Mouse (Mus musculus) stomach, embryonic 16.5 days (tissue): Measurements from ENCODE around the gene Aunip. TPM values are rescaled to one million over a fixed set of nuclear protein-coding genes. Genes with fewer than 3 reads are reported as not detected.

ENCODE experiments used
- ATAC-seq: fragments of 200-750 bp; cut with Nextera tagmentation; 2 replicates; pipeline ENCODE4 v1.8.0; 2017; ENCODE audit warnings: moderate number of reproducible peaks, moderate TSS enrichment; ENCODE audit not compliant: insufficient read depth, low FRiP score
- H3K27ac ChIP-seq: fragments of 300-500 bp; sonication (generic); 2 replicates; pipeline ENCODE4 v1.5.1; 2014; ENCODE audit warnings: low read length
- H3K27me3 ChIP-seq: fragments of 300-500 bp; sonication (generic); 2 replicates; pipeline ENCODE4 v1.6.1; 2014; ENCODE audit warnings: low read length, control low read depth, mixed read lengths; ENCODE audit not compliant: control insufficient read depth, insufficient read depth
- H3K36me3 ChIP-seq: fragments of 300-500 bp; sonication (generic); 2 replicates; pipeline ENCODE4 v1.6.1; 2014; ENCODE audit warnings: low read length; ENCODE audit not compliant: control insufficient read depth, insufficient read depth
- H3K4me1 ChIP-seq: fragments of 300-500 bp; sonication (generic); 2 replicates; pipeline ENCODE4 v1.6.1; 2014; ENCODE audit warnings: low read length, control low read depth, mixed read lengths; ENCODE audit not compliant: control insufficient read depth, insufficient read depth
- H3K4me2 ChIP-seq: fragments of 300-500 bp; sonication (generic); 2 replicates; pipeline ENCODE4 v1.6.1; 2014; ENCODE audit warnings: low read depth, low read length, mixed read lengths
- H3K4me3 ChIP-seq: fragments of 300-500 bp; sonication (generic); replicated peaks from 2 replicates; pipeline ENCODE4 v1.5.1; 2014; ENCODE audit warnings: mild to moderate bottlenecking, low read length
- H3K9ac ChIP-seq: fragments of 300-500 bp; sonication (generic); 2 replicates; pipeline ENCODE4 v1.6.1; 2014; ENCODE audit warnings: low read length
- H3K9me3 ChIP-seq: fragments of 300-500 bp; sonication (generic); replicated peaks from 2 replicates; pipeline ENCODE4 v1.6.1; 2016; ENCODE audit warnings: low read length, control low read depth; ENCODE audit not compliant: control insufficient read depth
- WGBS: fragments of 180-500 bp; shearing (Covaris S2); extraction: QIAGEN DNeasy Blood & Tissue Kit; methylation state at CpG from one replicate; pipeline ENCODE4 v1.1.7; 2014; 5-methylcytosine and 5-hydroxymethylcytosine counted together
- polyA plus RNA-seq: library from polyadenylated mRNA; unstranded; fragments of >200 nt; fragmentation: Nextera tagmentation; extraction: Ambion mirVana; gene quantifications from 2 replicates; pipeline ENCODE4 v1.2.1, GENCODE M21; 2015

Gene Aunip
- polyA plus RNA-seq = 10.0 and 11.8 TPM in 2 replicates

GRCm38 (mm10) chr4:134510845-134511411 lies at the start of gene Aunip:
TSS of gene Aunip (plus strand) at chr4:134510999.
- Histone ChIP-seq H3K27me3 (no peaks in the 10 kb centered on the region), H3K9me3 (no peaks in the 10 kb centered on the region), H3K4me2 (peak within 1 kb of the TSS; percentile 88), H3K4me1 (peaks cover 10% of the 10 kb centered on the region), H3K27ac (0 out of 2 replicates have a peak within 1 kb of the TSS, but pooled peaks have one; percentile 23), H3K36me3 (no peaks in the 10 kb centered on the region), H3K9ac (peak within 1 kb of the TSS; percentile 71), H3K4me3 (peak within 1 kb of the TSS; percentile 65)
- ATAC-seq = peak; percentile 95
- WGBS = under 1% methylated on average over 42 of the region's 42 CpGs

- H3K9me3 ChIP-seq = no peaks in the 10 kb centered on the region
- H3K4me3 ChIP-seq = no peak overlapping the region
- H3K4me1 ChIP-seq = no peaks in the 10 kb centered on the region
- 70% methylated on average over 5 of the region's 5 CpGs for WGBS
- no peak for ATAC-seq
- no peaks in the 10 kb centered on the region for H3K36me3 ChIP-seq
- no peak overlapping the region for H3K27ac ChIP-seq
- H3K27me3 ChIP-seq = no peaks in the 10 kb centered on the region
- H3K9ac ChIP-seq = no peak overlapping the region
- H3K4me2 ChIP-seq = no peak overlapping the region
Measured at GRCm38 (mm10) chr4:134461252-134461651, 49.5 kb upstream of the Aunip start.

GRCm38 (mm10) chr4:134465789-134466188 lies 45.0 kb upstream of the Aunip start:
- Histone ChIP-seq H3K9me3 (no peaks in the 10 kb centered on the region), H3K4me3 (no peak overlapping the region), H3K36me3 (peaks cover 2% of the 10 kb centered on the region; the same call in 1 of the 2 replicates), H3K9ac (no peak overlapping the region), H3K27me3 (no peaks in the 10 kb centered on the region), H3K4me2 (no peak overlapping the region), H3K27ac (no peak overlapping the region), H3K4me1 (peaks cover 5% of the 10 kb centered on the region)
- WGBS = 44% methylated on average over 12 of the region's 12 CpGs
- no peak for ATAC-seq

GRCm38 (mm10) chr4:134466381-134467262 lies 44.2 kb upstream of the Aunip start:
- Histone ChIP-seq H3K4me1 (peaks cover 5% of the 10 kb centered on the region), H3K9ac (no peak overlapping the region), H3K27ac (no peak overlapping the region), H3K27me3 (no peaks in the 10 kb centered on the region), H3K4me2 (no peak overlapping the region), H3K4me3 (no peak overlapping the region), H3K9me3 (no peaks in the 10 kb centered on the region), H3K36me3 (peaks cover 9% of the 10 kb centered on the region)
- no peak for ATAC-seq
- WGBS = 60% methylated on average over 11 of the region's 11 CpGs

- H3K36me3 ChIP-seq = peaks cover 12% of the 10 kb centered on the region
- under 1% methylated on average over 31 of the region's 31 CpGs for WGBS
- peak overlapping the region; percentile 94 for H3K4me3 ChIP-seq
- peak; percentile 3 for ATAC-seq
- H3K9ac ChIP-seq = peak overlapping the region; percentile 79
- no peaks in the 10 kb centered on the region for H3K9me3 ChIP-seq
- H3K27me3 ChIP-seq = no peaks in the 10 kb centered on the region
- peak overlapping the region; percentile 98 for H3K4me2 ChIP-seq
- peak overlapping the region; percentile 54; the same call in 1 of the 2 replicates for H3K27ac ChIP-seq
- peaks cover 5% of the 10 kb centered on the region for H3K4me1 ChIP-seq
Measured at GRCm38 (mm10) chr4:134467435-134468214, 43.2 kb upstream of the Aunip start.

GRCm38 (mm10) chr4:134468215-134468575 lies 42.6 kb upstream of the Aunip start, which contains the start of gene Stmn1:
TSS of gene Stmn1 (plus strand) at chr4:134468320.
- Histone ChIP-seq H3K9me3 (no peaks in the 10 kb centered on the region), H3K36me3 (peaks cover 12% of the 10 kb centered on the region), H3K4me3 (peak within 1 kb of the TSS; percentile 94), H3K4me1 (peaks cover 5% of the 10 kb centered on the region), H3K9ac (peak within 1 kb of the TSS; percentile 92), H3K27ac (peak within 1 kb of the TSS; percentile 93), H3K27me3 (no peaks in the 10 kb centered on the region), H3K4me2 (peak within 1 kb of the TSS; percentile 98)
- under 1% methylated on average over 29 of the region's 31 CpGs for WGBS
- peak; percentile 96 for ATAC-seq

- Histone ChIP-seq H3K9me3 (no peaks in the 10 kb centered on the region), H3K4me1 (peaks cover 5% of the 10 kb centered on the region), H3K36me3 (peaks cover 13% of the 10 kb centered on the region), H3K9ac (peak overlapping the region; percentile 92), H3K27ac (peak overlapping the region; percentile 93), H3K4me2 (peak overlapping the region; percentile 98), H3K27me3 (no peaks in the 10 kb centered on the region), H3K4me3 (peak overlapping the region; percentile 94)
- peak; percentile 90 for ATAC-seq
- WGBS = under 1% methylated on average over 67 of the region's 68 CpGs
Measured at GRCm38 (mm10) chr4:134468578-134469266, 42.1 kb upstream of the Aunip start.

GRCm38 (mm10) chr4:134469341-134469796 lies 41.4 kb upstream of the Aunip start:
- Histone ChIP-seq H3K27ac (peak overlapping the region; percentile 93; the same call in 1 of the 2 replicates), H3K4me1 (peaks cover 5% of the 10 kb centered on the region), H3K9me3 (no peaks in the 10 kb centered on the region), H3K36me3 (peaks cover 15% of the 10 kb centered on the region), H3K4me2 (peak overlapping the region; percentile 98), H3K27me3 (no peaks in the 10 kb centered on the region), H3K9ac (peak overlapping the region; percentile 92), H3K4me3 (peak overlapping the region; percentile 94)
- ATAC-seq = no peak; the same call in 1 of the 2 replicates
- WGBS = 10% methylated on average over 6 of the region's 6 CpGs
